ENCODE assay signal across 8 mouse cellular contexts in genomic region chr8:94214252-94215173, GRCm38 (mm10). TPM values are rescaled to one million over a fixed set of nuclear protein-coding genes. Genes with fewer than 3 reads are reported as not detected.
DNase-seq lines count a peak whose midpoint lies in the region; ATAC-seq and TF ChIP-seq lines count a peak whose summit lies in the region.

Gene Nup93 (plus strand): TSS chr8:94214564.

- peak within 1 kb of the TSS; percentile 92 for H3K27ac ChIP-seq in gastrocnemius, adult 2 months
- H3K27ac ChIP-seq in hindbrain, postnatal 0 days: peak within 1 kb of the TSS; percentile 84
- peak within 1 kb of the TSS; percentile 77 for H3K27ac ChIP-seq in left cerebral cortex, adult 2 months

- no peaks in the 10 kb centered on the region for H3K27me3 ChIP-seq in hindbrain, postnatal 0 days (ENCODE audit: insufficient read depth, low read length)

- H3K4me1 ChIP-seq in hindbrain, postnatal 0 days (ENCODE audit: insufficient read depth, low read length): peaks cover 13% of the 10 kb centered on the region

- TF ChIP-seq CTCF in gastrocnemius, adult 2 months (IDR thresholded peaks at IDR 0.05): peak; percentile 8; the same call in 1 of the 2 replicates
- TF ChIP-seq CTCF in hindbrain, postnatal 0 days (IDR thresholded peaks at IDR 0.05; ENCODE audit: low read depth): 0 out of 2 replicates have a peak, but pooled peaks have one; percentile 0
- TF ChIP-seq CTCF in left cerebral cortex, adult 2 months (IDR thresholded peaks at IDR 0.05): no peak; the same call in none of the 2 replicates

- peak within 1 kb of the TSS; percentile 92 for H3K4me2 ChIP-seq in hindbrain, postnatal 0 days (ENCODE audit: low read depth, low read length)

- no peaks in the 10 kb centered on the region for H3K9me3 ChIP-seq in hindbrain, postnatal 0 days (ENCODE audit: low read length)

- 1% methylated on average over 68 of the region's 68 CpGs for WGBS in hindbrain, postnatal 0 days

- intact Hi-C loops in gastrocnemius, adult 2 months (cut with DNase I): no loop called here
- intact Hi-C loops in left cerebral cortex, adult 2 months (cut with DNase I): no loop called here

- H3K4me3 ChIP-seq in gastrocnemius, adult 2 months: peak within 1 kb of the TSS; percentile 80
- peak within 1 kb of the TSS; percentile 78 for H3K4me3 ChIP-seq in hindbrain, postnatal 0 days (ENCODE audit: low read length)
- peak within 1 kb of the TSS; percentile 92 for H3K4me3 ChIP-seq in left cerebral cortex, adult 2 months

- H3K36me3 ChIP-seq in hindbrain, postnatal 0 days (ENCODE audit: insufficient read depth, low read length): no peaks in the 10 kb centered on the region

- peak within 1 kb of the TSS; percentile 71 for H3K9ac ChIP-seq in hindbrain, postnatal 0 days (replicated peaks; ENCODE audit: low read length)

- peak; percentile 96 for ATAC-seq in common myeloid progenitor, adult 5-6 weeks (replicated peaks; ENCODE audit: low read depth, poor library complexity, severe bottlenecking)
- ATAC-seq in hindbrain, postnatal 0 days: peak; percentile 97
- ATAC-seq in megakaryocyte, adult 5-6 weeks (ENCODE audit: poor library complexity, severe bottlenecking): peak; percentile 95

- peak; percentile 100 for DNase-seq in ZHBTc4 (ENCODE audit: low read depth, low spot score)
- DNase-seq in gastrocnemius, adult 2 months: peak; percentile 99
- peak; percentile 99 for DNase-seq in hindbrain, postnatal 0 days (ENCODE audit: low spot score)
- DNase-seq in left cerebral cortex, adult 2 months (ENCODE audit: extremely low spot score in 1 of 2, low spot score in 2 of 2): peak; percentile 97 to 98
- DNase-seq in right cerebral cortex, adult 2 months (ENCODE audit: low spot score in 2 of 2): peak; percentile 98 to 99
- peak; percentile 99 for DNase-seq in urinary bladder, postnatal 14 days (ENCODE audit: low spot score)

RNA-seq across cellular contexts. Expression of gene Nup93, which starts in this region (rescaled TPM):
- 42.3 and 46.4 TPM in 2 replicates for total RNA-seq in common myeloid progenitor, adult 5-6 weeks (2017)
- 10 to 100 TPM in 1 of 2 experiments, 1 to 10 TPM in 1; 8.6 to 12.4 TPM for total RNA-seq in gastrocnemius, adult 2 months (2021)
- total RNA-seq in hindbrain, postnatal 0 days (2014; rRNA removed): 33.1 and 43.3 TPM in 2 replicates
- polyA plus RNA-seq in hindbrain, postnatal 0 days (2015; fragmentation: Nextera tagmentation; extraction: Ambion mirVana): 42.3 and 44.8 TPM in 2 replicates
- 10 to 100 TPM; 48.7 to 51.4 TPM for total RNA-seq in left cerebral cortex, adult 2 months (2021)
- total RNA-seq in megakaryocyte, adult 5-6 weeks (2015): 15.8 and 17.7 TPM in 2 replicates
- 22.9 and 24.1 TPM in 2 replicates for total RNA-seq in megakaryocyte, adult 5-6 weeks (2017)

Comparison
In these comparisons a context has a peak if more than half of its experiments do, and no peak if none do; other contexts are left out.
1. Peak in every context shown above with its lines: DNase-seq, ATAC-seq, H3K4me3 ChIP-seq and H3K27ac ChIP-seq.